Mouse (Mus musculus) kidney, adult 11 months (tissue): ENCODE results near the gene Ndufaf1.

ENCODE experiments used
- DNase-seq: peaks from one replicate; pipeline ENCODE4 v3.0.0; 2022

Ndufaf1 gene

DNA sequence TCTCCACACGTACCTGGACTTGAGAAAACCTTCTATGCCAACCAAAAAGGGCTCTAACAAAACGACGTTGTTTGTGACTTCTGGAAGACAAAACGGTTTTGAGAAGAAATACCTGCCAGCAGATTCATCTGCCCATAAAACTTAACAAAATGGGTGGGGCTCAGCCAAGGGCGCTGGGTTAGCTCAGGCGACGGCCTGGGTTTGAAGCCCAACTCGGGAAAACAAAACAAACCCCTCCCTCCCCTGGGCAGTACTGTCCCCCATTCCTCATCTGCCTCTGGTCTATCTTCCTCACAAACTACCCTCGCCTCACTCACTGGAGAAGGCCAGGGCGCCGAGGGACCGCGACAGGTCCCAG lies 44.8 kb downstream of the Ndufaf1 start:
- no peak for DNase-seq

DNA sequence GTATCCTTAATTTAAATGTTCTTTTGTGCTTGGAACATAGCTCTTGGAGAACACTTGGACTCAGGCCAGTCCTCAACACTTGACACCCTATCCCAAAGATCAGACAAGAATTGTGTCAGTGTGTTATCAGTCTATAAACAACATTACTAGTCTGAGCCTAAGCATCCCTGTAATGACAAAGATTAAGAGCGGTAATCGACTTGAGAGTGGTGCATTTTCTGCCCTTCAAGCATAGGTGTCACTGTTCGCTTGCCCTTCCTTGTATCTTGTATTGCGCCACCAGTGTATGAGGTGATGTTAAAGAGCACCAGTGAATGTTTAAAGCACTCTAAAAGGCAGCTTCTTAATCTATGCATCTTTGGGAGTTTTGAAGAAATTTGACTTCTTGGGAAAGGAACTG lies 55.6 kb downstream of the Ndufaf1 start:
- DNase-seq, result no peak
